Mouse (Mus musculus) neural tube, embryonic 11.5 days (tissue): ENCODE data around the gene 2010106E10Rik. TPM values are rescaled to one million over a fixed set of nuclear protein-coding genes. Genes with fewer than 3 reads are reported as not detected.

ENCODE experiments used
- ATAC-seq: fragments of 200-750 bp; cut with Nextera tagmentation; 2 replicates; pipeline ENCODE4 v1.8.0; 2017; ENCODE audit warnings: moderate number of reproducible peaks, mild to moderate bottlenecking, moderate TSS enrichment, moderate library complexity; ENCODE audit not compliant: insufficient read depth, low FRiP score, low TSS enrichment
- DNase-seq: peaks from one replicate; pipeline ENCODE4 v3.0.0-alpha.2; 2015; ENCODE audit warnings: low spot score
- H3K27ac ChIP-seq: fragments of 300-500 bp; sonication (generic); 2 replicates; pipeline ENCODE4 v1.5.1; 2014; ENCODE audit warnings: low read depth, mild to moderate bottlenecking, low read length
- H3K27me3 ChIP-seq: fragments of 300-500 bp; sonication (generic); 2 replicates; pipeline ENCODE4 v1.6.1; 2014; ENCODE audit warnings: mild to moderate bottlenecking, low read length, mixed read lengths; ENCODE audit not compliant: control insufficient read depth, insufficient read depth
- H3K36me3 ChIP-seq: fragments of 300-500 bp; sonication (generic); 2 replicates; pipeline ENCODE4 v1.6.1; 2014; ENCODE audit warnings: mild to moderate bottlenecking, low read length, moderate library complexity, mixed read lengths; ENCODE audit not compliant: control insufficient read depth, insufficient read depth
- H3K4me1 ChIP-seq: fragments of 300-500 bp; sonication (generic); 2 replicates; pipeline ENCODE4 v1.6.1; 2014; ENCODE audit warnings: low read length, mixed read lengths; ENCODE audit not compliant: control insufficient read depth, insufficient read depth
- H3K4me2 ChIP-seq: fragments of 300-500 bp; sonication (generic); 2 replicates; pipeline ENCODE4 v1.6.1; 2014; ENCODE audit warnings: low read depth, mild to moderate bottlenecking, moderate library complexity
- H3K4me3 ChIP-seq: fragments of 300-500 bp; sonication (generic); 2 replicates; pipeline ENCODE4 v1.5.1; 2014; ENCODE audit warnings: low read depth, low read length
- H3K9ac ChIP-seq: fragments of 300-500 bp; sonication (generic); 2 replicates; pipeline ENCODE4 v1.6.1; 2014; ENCODE audit warnings: mild to moderate bottlenecking, low read length
- H3K9me3 ChIP-seq: fragments of 300-500 bp; sonication (generic); 2 replicates; pipeline ENCODE4 v1.6.1; 2016; ENCODE audit warnings: low read length; ENCODE audit not compliant: control insufficient read depth
- WGBS: fragments of 180-500 bp; shearing (Covaris S2); extraction: QIAGEN DNeasy Blood & Tissue Kit; methylation state at CpG from one replicate; pipeline ENCODE4 v1.1.7; 2014; 5-methylcytosine and 5-hydroxymethylcytosine counted together
- polyA plus RNA-seq: library from polyadenylated mRNA; unstranded; fragments of >200 nt; fragmentation: Nextera tagmentation; extraction: Ambion mirVana; gene quantifications from 2 replicates; pipeline ENCODE4 v1.2.1, GENCODE M21; 2014

Gene 2010106E10Rik
- polyA plus RNA-seq: not detected in 2 replicates

DNA sequence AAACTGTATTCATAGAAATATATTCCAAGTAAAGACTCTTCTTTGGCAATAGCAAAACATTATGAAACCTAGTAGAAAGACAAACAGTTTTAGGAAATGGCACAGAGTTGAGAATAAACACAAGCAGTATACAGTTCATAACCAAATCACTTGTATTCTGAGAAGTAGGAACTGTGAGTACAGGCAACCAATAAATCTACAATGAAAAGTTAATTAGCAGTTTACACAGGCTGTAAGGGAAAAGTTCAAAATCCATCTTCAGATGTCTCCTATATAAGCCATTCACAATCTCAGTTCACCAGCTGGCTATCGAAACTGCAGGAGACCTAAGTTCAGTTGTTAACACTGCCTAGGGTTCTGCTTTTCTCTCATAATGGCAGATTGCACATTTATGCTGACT, at the start of gene 2010106E10Rik:
2010106E10Rik (plus strand) TSS at position 301 of the 400 bp plus-strand sequence.
- WGBS: 72% methylated on average over 1 of the region's 1 CpGs
- Histone ChIP-seq H3K36me3 (no peaks in the 10 kb centered on the region), H3K4me1 (no peaks in the 10 kb centered on the region), H3K27me3 (no peaks in the 10 kb centered on the region), H3K27ac (no peak within 1 kb of the TSS), H3K9me3 (no peaks in the 10 kb centered on the region), H3K9ac (no peak within 1 kb of the TSS), H3K4me2 (no peak within 1 kb of the TSS), H3K4me3 (no peak within 1 kb of the TSS)
- ATAC-seq (no peak), DNase-seq (no peak)

DNA sequence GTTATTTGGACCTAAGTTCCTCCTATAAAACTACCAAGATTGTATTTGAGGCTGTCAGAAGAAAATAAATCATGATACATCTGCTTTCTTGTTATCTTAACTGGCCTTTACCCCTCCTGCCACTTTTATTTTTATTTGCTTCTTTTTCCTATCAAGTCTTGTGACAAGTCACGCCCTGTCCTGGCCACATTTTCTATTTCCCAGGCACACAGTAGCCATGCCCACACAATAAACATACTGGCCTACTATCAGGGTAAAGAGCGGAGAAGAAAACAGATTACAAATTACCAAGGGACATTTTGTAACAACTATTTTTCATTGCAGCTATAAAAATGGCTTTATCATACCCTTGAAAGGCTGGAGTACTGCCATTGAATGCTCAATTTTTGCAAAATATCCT, 10.6 kb downstream of the 2010106E10Rik start:
- H3K9me3 ChIP-seq: no peaks in the 10 kb centered on the region
- DNase-seq (no peak), ATAC-seq (no peak)
- 76% methylated on average over 2 of the region's 2 CpGs for WGBS
- no peak overlapping the region for H3K9ac ChIP-seq
- H3K4me2 ChIP-seq: no peak overlapping the region
- no peak overlapping the region for H3K4me3 ChIP-seq
- no peaks in the 10 kb centered on the region for H3K27me3 ChIP-seq
- H3K36me3 ChIP-seq: no peaks in the 10 kb centered on the region
- H3K4me1 ChIP-seq: no peaks in the 10 kb centered on the region
- H3K27ac ChIP-seq: no peak overlapping the region

DNA sequence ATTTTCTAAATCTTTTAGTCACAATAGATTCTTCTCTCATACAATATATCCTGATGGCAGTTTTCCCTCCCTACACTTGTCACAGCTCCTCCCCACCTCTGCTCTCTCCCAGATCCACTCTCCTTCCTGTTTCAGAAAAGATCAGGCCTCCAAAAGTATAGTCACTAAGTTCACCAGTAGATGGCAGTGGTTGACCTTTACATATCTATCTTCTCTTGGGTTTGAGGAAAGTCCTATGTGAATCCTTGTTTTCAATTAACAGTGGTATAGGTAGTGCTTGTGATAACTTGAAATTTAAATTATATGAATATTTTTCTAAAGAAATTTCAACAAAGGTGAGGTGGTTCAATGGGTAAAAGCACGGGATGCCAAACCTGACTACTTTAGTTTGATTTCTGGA, 29.7 kb downstream of the 2010106E10Rik start:
- WGBS: 72% methylated on average over 1 of the region's 1 CpGs
- Histone ChIP-seq H3K4me1 (no peaks in the 10 kb centered on the region), H3K4me3 (no peak overlapping the region)

DNA sequence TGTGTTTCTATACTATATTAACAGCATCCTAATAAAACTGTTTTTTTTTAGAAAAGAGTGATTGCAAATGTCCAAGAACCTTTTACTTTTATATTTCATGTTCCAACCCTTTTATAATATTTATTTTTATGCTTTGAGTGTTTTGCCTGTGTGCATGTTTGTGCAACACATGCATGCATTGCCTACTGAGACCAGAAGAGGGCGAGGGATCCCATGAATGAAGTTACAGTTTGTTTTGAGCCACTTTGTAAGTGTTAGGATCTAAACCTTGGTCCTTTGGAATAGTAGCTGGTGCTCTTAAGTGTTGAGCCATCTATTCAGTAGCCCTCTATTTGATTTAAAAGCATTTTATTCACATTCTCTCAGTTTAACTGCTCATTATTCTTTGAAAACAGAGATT, 48.0 kb downstream of the 2010106E10Rik start:
- Histone ChIP-seq H3K4me3 (no peak overlapping the region), H3K36me3 (no peaks in the 10 kb centered on the region), H3K9ac (no peak overlapping the region), H3K27ac (no peak overlapping the region), H3K27me3 (no peaks in the 10 kb centered on the region), H3K4me2 (no peak overlapping the region), H3K4me1 (no peaks in the 10 kb centered on the region), H3K9me3 (no peaks in the 10 kb centered on the region)
- DNase-seq (no peak), ATAC-seq (no peak)
- WGBS: 43% methylated on average over 1 of the region's 1 CpGs

More for the DNA sequence above, 29.7 kb downstream of the 2010106E10Rik start:
- no peaks in the 10 kb centered on the region for H3K27me3 ChIP-seq
- no peak overlapping the region for H3K27ac ChIP-seq
- DNase-seq (peak; percentile 14), ATAC-seq (no peak; the same call in 1 of the 2 replicates)
- no peaks in the 10 kb centered on the region for H3K36me3 ChIP-seq
- no peaks in the 10 kb centered on the region for H3K9me3 ChIP-seq
- no peak overlapping the region for H3K9ac ChIP-seq
- no peak overlapping the region for H3K4me2 ChIP-seq

DNA sequence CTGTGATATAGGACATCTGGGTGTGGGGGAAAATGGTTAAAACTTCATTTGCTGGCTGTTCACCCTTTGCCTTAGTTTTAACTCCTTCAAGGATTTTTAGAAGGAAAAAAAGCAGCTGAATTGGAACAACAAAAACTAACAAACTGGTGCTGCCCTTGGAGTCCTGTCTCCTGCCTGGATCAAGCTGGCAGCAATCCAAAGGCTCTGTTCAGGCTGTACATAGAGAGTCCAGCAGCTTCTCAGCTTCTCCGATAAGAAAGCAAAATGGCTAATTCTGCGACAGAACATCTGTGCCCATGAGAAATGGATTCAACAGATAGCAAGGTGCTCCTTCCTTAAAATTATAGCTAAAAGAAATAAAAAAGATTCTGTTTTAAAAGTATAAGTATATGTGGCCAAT, 72.6 kb downstream of the 2010106E10Rik start:
- Histone ChIP-seq H3K27ac (no peak overlapping the region), H3K36me3 (no peaks in the 10 kb centered on the region), H3K9ac (no peak overlapping the region), H3K9me3 (no peaks in the 10 kb centered on the region), H3K27me3 (no peaks in the 10 kb centered on the region), H3K4me1 (no peaks in the 10 kb centered on the region), H3K4me2 (no peak overlapping the region), H3K4me3 (no peak overlapping the region)
- WGBS: 91% methylated on average over 2 of the region's 2 CpGs
- DNase-seq (no peak), ATAC-seq (no peak)

DNA sequence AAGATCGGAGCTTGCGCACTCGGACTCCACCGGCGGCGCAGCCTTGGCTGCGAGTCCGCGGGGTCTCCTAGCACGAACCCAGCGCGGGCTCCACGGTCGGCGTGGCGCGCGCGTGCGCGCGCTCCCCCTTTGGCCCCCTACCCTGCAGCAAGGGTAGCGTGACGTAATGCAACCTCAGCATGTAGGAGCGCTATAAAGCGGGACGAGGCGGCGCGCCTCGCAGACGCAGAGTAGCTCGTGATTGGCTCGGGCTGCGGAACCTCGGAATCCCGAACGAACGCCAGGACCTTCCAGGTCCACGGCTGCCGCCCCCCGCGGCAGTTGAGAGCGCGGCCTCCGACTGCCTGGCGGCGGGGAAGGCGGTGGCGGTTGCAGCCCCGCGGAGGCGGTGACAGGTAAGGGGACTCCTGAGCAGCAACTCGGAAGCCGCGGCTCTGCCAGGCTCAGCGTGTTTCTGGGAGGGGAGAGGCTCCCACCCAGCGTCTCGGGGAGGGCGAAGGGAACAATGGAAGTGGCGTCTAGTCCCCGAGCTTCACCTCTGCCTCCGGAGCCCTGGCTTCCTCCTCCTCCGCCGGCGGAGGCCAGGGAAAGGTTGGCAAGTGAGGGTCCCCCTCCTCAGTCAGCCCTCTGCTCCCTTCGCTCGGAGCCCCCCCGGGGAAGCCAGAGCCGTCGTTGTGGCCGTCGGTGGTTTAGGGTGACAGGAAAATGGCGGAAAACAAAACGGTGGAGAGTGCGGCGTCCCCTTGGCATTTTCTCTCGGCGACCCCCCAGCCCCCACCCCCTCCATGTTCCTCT, 105.6 kb downstream of the 2010106E10Rik start, which contains the start of gene Zfp711:
Zfp711 (plus strand) TSS at position 16 of the 795 bp plus-strand sequence.
- 17% methylated on average over 71 of the region's 79 CpGs for WGBS
- no peaks in the 10 kb centered on the region for H3K9me3 ChIP-seq
- peak; percentile 98 for ATAC-seq
- H3K4me3 ChIP-seq: peak within 1 kb of the TSS; percentile 42
- DNase-seq: peak; percentile 87
- no peaks in the 10 kb centered on the region for H3K4me1 ChIP-seq
- peak within 1 kb of the TSS; percentile 57 for H3K9ac ChIP-seq
- peak within 1 kb of the TSS; percentile 35 for H3K4me2 ChIP-seq
- H3K27me3 ChIP-seq: no peaks in the 10 kb centered on the region
- H3K36me3 ChIP-seq: no peaks in the 10 kb centered on the region
- H3K27ac ChIP-seq: peak within 1 kb of the TSS; percentile 42

DNA sequence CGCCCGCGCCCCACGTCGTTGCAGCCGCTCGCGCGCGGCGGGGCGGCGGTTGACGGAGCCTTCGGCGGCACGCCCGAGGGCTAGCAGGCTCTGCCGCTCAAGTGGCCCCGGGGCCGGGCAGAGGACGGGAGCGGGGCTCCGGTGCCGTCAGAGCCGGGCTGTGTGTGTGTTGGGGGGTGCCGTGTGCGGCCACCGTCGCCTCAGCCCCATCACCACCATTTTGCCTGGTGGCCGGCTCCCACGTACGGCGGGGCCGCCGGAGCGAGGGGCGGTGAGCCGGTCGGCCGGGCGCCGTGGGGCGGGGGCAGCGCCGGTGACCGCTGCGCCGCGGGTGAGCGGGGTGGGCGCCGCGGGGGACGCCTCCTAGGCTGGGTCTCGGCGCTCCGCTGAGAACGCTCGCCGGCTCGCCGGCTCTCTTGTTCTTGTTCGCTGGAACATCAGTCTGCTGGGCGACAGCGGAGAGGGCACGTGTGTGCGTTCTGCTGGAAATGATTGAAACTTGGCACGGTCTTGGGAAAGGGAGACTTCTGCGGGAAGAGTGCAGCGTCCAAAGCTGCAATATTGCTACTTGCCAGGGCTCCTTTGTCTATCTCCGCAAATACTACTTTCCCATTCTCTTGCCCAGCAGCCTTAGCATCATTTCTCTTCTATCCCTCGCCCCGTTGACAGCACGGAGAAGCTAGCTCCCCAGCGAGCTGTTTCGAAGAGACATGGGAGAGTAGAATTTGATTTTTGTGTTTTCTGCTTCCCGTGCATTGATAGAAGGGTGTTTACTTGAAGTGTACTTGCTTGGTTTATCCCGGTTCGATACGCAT, 106.4 kb downstream of the 2010106E10Rik start:
- Histone ChIP-seq H3K4me3 (peak overlapping the region; percentile 42), H3K27ac (peak overlapping the region; percentile 42), H3K36me3 (no peaks in the 10 kb centered on the region), H3K27me3 (no peaks in the 10 kb centered on the region), H3K4me2 (peak overlapping the region; percentile 35), H3K4me1 (no peaks in the 10 kb centered on the region), H3K9ac (peak overlapping the region; percentile 57), H3K9me3 (no peaks in the 10 kb centered on the region)
- peak; percentile 50 for DNase-seq
- peak; percentile 73 for ATAC-seq
- WGBS: 18% methylated on average over 29 of the region's 81 CpGs
